Mouse (Mus musculus): ENCODE data around the gene Lrba.

GRCm38 (mm10) chr3:86809199-86809598, 584.7 kb downstream of the Lrba start:
- no peak for TF ChIP-seq CTCF (IDR thresholded peaks at IDR 0.05)
- no peak for TF ChIP-seq EP300 (IDR thresholded peaks at IDR 0.05)
